Mouse (Mus musculus): Measurements from ENCODE around the gene Vmn2r76. TPM values are rescaled to one million over a fixed set of nuclear protein-coding genes. Genes with fewer than 3 reads are reported as not detected.

Gene Vmn2r76
- not detected for polyA plus RNA-seq (2014; fragmentation: Illumina TruSeq; extraction: RNeasy Lipid Tissue Mini Kit (QIAGEN cat#74804); ENCODE audit: low read depth, low replicate concordance)

GRCm38 (mm10) chr7:86246208-86246607 is at the start of gene Vmn2r76:
Gene Vmn2r76, minus strand, starts transcription at chr7:86246308.

DNA sequence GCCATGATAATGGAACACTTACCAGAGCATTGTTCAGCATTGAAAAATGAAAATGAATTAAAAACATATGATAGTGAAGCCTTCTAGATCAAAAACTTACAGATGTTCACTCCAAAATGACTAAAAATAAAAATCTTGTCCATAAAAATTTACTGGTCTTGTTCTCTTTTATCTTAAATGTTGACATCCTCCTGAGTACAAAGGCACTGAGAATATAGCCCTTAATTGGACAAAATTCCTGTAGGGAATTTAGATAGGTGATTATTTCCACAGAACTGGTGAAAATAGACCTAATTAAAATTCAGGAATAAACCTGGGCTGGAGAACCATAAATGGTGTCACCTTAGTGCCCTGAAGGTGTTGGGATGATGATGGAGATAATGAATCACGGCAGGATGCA is 31.0 kb upstream of the Vmn2r76 start, which contains the start of gene Olfr310:
TSS of gene Olfr310 (minus strand) at position 101 of the 400 bp plus-strand sequence.

GRCm38 (mm10) chr7:86171678-86172077 is 74.4 kb downstream of the Vmn2r76 start, which contains the start of gene Vmn2r75:
Gene Vmn2r75, minus strand, starts transcription at chr7:86171778.

Other genes with a start within 250 kb of the Vmn2r76 start
- not detected for gene Vmn2r75, start 74.5 kb downstream of the Vmn2r76 start, polyA plus RNA-seq (2014; fragmentation: Illumina TruSeq; extraction: RNeasy Lipid Tissue Mini Kit (QIAGEN cat#74804); ENCODE audit: low read depth, low replicate concordance)
- gene Olfr310, start 30.9 kb upstream of the Vmn2r76 start, polyA plus RNA-seq (2014; fragmentation: Illumina TruSeq; extraction: RNeasy Lipid Tissue Mini Kit (QIAGEN cat#74804); ENCODE audit: low read depth, low replicate concordance), result not detected
- gene Olfr309, start 67.4 kb upstream of the Vmn2r76 start, polyA plus RNA-seq (2014; fragmentation: Illumina TruSeq; extraction: RNeasy Lipid Tissue Mini Kit (QIAGEN cat#74804); ENCODE audit: low read depth, low replicate concordance), result not detected
- gene Olfr308, start 79.3 kb upstream of the Vmn2r76 start, polyA plus RNA-seq (2014; fragmentation: Illumina TruSeq; extraction: RNeasy Lipid Tissue Mini Kit (QIAGEN cat#74804); ENCODE audit: low read depth, low replicate concordance), result not detected
- not detected for gene Olfr307, start 91.3 kb upstream of the Vmn2r76 start, polyA plus RNA-seq (2014; fragmentation: Illumina TruSeq; extraction: RNeasy Lipid Tissue Mini Kit (QIAGEN cat#74804); ENCODE audit: low read depth, low replicate concordance)
- gene Olfr305, start 120.6 kb upstream of the Vmn2r76 start, polyA plus RNA-seq (2014; fragmentation: Illumina TruSeq; extraction: RNeasy Lipid Tissue Mini Kit (QIAGEN cat#74804); ENCODE audit: low read depth, low replicate concordance), result not detected
- gene Olfr304, start 140.3 kb upstream of the Vmn2r76 start, polyA plus RNA-seq (2014; fragmentation: Illumina TruSeq; extraction: RNeasy Lipid Tissue Mini Kit (QIAGEN cat#74804); ENCODE audit: low read depth, low replicate concordance), result not detected
- gene Olfr303, start 151.5 kb upstream of the Vmn2r76 start, polyA plus RNA-seq (2014; fragmentation: Illumina TruSeq; extraction: RNeasy Lipid Tissue Mini Kit (QIAGEN cat#74804); ENCODE audit: low read depth, low replicate concordance), result not detected
- not detected for gene Olfr301, start 157.5 kb upstream of the Vmn2r76 start, polyA plus RNA-seq (2014; fragmentation: Illumina TruSeq; extraction: RNeasy Lipid Tissue Mini Kit (QIAGEN cat#74804); ENCODE audit: low read depth, low replicate concordance)
- not detected for gene Olfr299, start 213.6 kb upstream of the Vmn2r76 start, polyA plus RNA-seq (2014; fragmentation: Illumina TruSeq; extraction: RNeasy Lipid Tissue Mini Kit (QIAGEN cat#74804); ENCODE audit: low read depth, low replicate concordance)
- gene Olfr298, start 246.2 kb upstream of the Vmn2r76 start, polyA plus RNA-seq (2014; fragmentation: Illumina TruSeq; extraction: RNeasy Lipid Tissue Mini Kit (QIAGEN cat#74804); ENCODE audit: low read depth, low replicate concordance), result not detected